Mouse (Mus musculus) gastrocnemius, adult 8-10 months (tissue): ENCODE measurements at regions not wholly inside any gene's neighbourhood (a gene's known extent, or its start where the extent isn't known, plus 50 kb on each side); places are given as distances from the start of the nearest gene placed in this dataset.

Experiments used
- DNase-seq, 2 experiments: peaks; one replicate each; pipeline ENCODE4 v3.0.0; 2022; ENCODE audit warnings: low spot score in 2 of 2

DNA sequence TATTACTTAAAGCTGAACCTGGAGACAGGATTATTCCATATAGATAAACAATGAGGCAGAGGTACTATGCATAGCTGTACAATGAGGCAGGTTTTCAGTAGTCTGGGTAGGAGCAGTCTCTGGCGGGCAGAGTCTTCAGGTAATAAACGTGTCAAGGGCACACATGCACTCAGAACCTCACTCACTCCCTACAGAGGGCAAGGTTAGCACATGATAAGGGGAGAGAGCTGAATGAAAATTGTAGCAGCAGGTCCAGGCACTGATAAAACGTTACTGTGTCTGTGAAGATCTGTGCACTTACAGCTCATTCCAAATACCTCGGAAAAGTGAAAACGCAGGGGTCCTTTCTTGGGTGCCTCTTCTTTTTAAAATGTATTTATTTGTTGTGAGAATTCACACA is 120.9 kb upstream of the Itga4 start:
- DNase-seq: no peak

DNA sequence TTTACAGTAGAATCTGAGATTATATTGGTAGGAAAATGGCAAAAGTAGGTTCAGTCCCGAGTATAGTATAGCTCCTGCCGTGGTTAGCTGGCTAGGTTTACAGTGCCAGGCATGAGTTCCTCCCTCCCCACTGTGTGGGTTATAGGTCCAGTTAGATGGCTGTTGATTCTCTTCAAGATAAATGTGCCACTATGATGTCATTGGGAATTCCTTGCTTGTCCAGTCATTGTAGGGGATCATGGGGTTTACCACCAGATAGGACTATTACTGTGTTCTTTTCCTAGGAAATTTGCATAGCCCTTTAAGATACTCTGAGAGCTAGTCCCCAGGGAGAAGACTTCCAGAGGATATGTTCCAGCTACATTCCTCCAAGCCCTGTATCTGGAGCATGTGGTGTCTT is 119.2 kb upstream of the Itga4 start:
- DNase-seq: no peak

DNA sequence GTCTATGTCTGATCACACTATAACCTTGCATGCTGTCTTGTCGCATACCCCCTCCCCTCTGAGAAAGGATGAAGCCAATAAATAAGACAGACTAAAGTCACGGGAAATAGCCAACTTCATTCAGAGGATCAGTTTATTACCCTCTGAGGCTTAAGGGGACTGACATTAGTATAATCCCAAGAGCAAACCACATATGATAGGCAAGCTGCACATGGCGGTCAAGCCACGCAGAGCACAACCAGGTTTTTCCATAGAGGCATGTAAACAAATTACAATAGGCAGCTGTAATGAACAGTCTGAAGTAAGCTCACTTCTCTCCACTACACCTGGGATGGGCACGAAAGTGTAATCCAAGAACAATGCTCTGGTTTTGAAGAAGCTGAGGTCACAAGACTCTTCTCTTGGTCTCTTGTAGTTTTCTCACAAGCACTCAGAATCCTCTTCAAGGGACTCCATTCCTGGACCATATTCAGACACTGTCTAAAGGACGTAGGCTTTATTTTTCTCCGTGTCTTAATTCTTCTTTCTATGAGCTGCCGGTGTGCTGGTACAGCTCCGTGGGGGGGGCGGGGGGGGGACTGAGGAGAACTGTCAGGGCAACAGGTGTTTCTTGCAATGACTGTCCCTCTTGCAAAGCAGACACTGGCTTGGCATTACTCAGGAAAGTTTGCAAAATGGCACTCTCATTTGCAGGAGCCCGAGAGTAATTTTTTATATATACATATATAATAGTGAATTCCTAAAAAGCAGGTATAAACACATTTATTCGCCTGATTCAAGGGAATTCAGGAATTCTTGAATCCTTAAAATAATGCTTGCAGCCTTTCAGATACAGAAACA is 118.4 kb upstream of the Itga4 start:
- DNase-seq: no peak

DNA sequence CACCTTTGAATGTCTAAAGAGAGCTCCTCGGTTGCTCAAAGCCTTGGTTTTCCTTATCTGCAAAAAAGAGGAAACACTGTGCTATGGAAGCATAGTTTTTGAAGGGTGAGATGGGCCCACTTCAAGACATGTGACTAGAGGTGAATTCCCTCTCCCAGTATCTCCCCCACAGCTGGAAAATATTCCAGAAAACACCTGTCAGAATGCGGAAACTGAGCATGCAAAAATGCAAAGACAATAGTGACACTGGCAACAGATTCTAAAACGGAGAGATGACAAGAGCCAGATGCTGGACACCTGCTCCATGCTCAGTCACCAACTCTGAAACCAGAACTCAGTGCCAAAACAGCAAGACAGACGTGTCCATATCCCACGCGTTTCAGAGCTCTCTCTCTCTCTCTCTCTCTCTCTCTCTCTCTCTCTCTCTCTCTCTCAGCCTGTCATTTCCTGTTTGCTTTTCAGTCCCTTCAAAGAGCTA is 117.5 kb upstream of the Itga4 start:
- DNase-seq: no peak

DNA sequence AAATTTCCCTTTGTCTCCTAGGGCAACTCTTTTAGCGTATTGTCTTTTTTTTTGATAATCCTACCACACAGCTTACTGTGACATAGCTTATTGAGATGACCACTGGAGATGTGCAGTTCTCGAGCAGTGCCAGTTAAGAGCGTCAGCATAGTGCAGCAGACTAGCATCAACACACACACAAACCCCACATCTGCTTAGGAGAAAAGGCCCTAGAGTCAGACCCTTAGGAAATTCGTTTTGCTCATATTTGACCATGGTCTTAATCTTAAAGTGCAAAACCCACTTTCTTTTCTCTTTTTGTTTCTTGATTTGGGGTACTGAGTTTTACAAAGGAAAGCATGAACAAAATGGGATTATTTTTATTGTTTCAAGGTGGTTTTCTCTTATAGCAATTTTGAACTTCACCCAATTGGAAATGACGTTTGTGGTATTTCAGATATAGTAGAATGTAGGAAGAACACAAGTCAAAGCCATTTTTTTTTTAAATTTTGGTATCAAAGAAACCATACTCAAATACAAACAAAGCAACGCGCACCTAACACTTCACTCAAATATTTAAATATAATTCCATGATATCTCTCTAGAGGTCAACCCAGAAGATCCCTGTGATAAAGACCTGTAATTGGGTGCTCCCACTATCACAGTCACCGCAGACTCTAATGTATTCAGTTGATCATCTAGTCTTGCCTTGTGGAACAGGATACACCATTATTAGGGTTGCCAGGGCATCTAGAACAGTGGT is 116.7 kb upstream of the Itga4 start:
- DNase-seq: no peak

DNA sequence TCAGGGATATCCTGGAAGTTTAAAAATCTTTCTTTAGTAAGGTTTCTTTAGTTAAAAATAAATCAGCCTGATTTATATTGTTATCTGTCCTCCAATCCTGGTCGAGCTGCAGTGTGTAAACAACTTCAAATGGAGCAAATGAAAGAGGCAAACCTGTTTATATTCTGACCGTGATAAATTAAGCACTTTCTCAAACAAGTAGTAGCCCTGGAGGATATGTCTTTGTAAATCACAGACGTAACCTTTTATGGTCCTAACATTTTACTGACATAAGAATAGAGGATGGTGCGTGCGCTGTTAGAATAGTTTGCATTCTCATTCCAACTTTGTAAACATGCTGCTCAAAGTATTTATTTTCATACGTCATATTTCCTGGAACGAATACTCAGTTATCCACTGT is 113.3 kb upstream of the Itga4 start:
- DNase-seq: no peak

DNA sequence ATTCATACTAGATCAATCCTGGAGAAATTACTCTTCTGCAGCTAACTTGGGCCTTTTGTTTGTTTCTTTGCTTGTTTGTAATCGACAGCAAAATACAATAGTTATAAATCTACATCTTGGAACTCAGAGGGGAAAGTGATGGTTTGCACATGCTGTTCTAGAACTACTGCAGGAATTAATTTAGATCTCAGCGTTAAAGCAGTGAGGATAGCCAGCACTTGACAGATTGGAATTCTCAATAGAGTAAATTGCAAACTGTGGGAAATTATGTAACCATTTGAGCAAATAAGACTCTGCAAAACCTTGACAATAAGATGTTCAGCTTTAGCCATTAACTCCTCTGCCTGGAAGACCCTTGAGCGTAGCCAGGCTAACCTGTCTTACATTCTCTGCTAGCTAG is 112.0 kb upstream of the Itga4 start:
- no peak for DNase-seq

DNA sequence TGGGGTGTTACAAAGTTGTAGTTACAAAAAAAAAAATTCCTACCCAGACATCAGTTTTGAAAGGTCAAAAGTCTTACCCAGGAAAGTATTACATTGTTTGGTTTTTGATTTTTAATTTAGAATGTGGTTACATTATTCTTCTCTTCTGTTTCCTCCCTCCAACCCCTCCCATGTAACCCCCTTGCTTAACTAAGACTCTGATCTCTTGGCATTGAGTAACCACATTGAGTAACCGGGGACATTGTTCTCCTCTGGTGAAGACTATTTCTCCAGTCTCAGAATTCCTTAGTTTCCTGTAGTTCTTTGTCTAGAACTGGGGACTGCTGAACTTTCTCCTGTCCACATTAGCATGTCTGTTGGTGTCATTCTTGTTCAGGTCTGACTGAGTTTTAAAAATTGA is 109.3 kb upstream of the Itga4 start:
- no peak for DNase-seq

DNA sequence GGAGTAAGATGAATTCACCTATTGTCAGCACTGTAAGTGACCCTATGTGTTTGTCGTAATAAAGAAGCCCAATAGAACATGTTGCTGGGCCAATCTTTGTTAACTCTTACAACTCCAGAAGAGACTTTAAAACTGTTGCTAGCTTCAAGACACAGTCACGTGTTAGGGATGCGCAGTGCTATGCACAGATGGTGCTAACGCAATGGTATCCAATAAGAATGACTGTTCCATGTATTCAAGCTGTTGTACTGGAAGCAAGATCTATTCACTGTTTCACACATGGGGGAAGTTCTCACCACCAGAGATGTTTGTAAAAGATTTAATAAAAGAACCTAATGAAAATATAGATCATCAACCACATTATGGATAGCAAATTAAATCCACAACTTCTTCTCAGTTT is 108.7 kb upstream of the Itga4 start:
- no peak for DNase-seq

DNA sequence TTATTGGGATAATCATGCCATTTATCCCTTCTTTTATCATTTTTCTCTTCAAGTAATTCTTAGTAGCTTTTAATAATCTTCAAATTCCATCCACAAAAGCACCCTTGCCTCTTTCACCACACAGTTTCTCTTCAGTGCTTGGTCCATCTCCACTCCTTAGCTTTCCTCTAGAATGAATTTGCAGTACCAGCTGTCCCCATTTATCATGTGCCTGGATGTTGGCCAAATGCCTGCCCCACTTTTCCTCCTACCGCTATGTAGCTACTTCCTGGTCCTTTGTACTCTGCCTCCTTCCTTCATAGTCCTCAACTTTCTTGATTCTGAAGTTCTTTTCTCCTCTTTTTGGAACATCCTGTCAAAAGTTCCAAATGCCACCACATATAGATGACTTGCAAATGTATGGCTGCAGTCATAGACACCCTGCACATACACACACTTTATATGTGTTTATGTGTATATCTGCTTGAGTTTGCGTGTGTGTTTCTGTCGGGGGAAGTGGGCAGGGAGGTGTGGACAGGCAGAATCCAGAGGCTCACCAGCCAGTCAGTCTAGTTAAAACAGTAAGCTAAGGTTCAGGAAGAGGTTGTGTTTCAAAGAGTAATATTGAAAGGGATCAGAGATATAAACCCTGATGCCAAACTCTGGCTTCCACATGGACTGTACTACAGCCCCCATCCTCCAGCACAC is 106.1 kb upstream of the Itga4 start:
- peak; percentile 10 to 33 for DNase-seq

DNA sequence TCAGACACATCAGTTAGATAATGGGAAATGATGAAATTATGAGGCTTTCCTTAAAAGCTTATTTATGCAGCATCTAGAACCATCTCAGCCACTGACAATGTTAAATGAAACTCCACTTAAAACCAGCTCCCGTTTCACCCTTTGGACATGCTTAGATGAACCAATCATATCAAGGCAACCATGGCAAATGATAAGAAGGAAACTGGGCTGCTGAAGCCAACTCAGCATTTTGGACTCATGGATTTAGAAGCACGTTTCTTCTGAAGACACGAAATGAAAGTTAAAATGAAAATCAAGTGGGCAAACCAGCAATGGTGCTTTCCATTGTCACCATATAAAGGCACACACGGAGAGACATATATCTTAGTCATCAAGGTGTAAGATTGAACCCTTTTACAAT is 103.6 kb upstream of the Itga4 start:
- DNase-seq: no peak

DNA sequence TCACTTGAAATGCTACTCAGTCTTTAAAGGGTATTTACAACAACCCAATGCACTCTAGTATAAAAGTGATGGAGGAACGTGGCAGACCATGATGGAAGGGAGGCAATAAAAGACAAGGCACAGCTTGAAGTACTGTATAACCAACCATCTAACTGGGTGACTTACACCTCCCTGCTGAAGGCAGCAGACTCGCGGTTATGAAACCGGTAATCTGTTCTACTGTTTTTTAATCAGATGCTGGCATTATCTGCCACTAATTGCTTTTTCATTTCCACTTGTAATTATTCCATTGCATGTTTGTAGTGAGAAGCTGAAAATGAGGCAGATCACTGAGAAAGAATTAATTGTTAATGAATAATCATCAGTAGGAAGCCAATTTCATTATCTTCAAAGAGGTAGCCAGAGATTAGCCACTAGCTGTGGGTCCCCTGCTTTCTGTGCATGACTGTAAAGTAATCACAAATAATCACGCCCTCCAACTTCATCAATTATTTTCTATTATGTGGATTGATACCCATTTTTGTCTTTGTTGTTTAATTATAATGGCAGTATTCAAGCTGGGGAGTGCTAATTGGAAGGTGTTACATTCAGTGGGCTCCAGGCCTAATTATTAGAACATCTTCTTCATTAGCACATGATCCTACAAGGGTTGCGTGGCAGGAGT is 103.1 kb upstream of the Itga4 start:
- DNase-seq: no peak

DNA sequence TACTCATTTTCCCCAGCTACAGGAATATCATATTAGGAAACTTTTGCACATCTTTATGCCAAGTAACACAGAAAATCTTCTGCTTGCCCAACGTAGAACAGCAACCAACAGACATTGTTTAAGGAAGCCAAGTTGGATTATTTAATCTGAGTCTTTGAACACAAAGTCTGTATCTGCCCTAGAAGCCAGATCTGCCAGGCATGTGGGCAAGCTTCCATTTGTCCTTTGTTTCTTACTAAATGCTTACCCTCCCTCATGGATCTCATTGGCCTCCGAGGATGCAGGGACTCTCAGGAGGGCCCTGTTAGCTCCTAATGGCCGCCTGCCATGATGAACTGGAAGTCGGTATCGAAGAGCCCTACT is 102.5 kb upstream of the Itga4 start:
- no peak for DNase-seq

DNA sequence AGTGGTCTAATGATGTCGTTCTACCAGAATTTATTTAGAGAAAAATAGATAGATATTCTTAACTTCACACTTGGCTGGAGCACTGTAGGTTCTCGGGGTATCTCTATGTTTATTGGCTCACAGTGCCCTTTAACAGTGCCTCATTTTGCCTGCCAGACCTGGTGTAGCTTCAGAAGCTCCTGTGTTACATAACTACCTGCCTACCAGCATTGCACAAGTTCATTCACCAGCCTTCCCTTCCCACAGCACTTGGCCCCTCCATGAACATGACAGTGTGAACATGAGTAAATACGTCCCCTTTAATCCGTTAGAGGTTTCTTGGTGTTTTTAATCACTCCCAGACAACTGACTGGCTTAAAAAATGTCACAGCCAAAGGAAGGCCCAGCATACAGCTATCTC is 102.2 kb upstream of the Itga4 start:
- DNase-seq: no peak

DNA sequence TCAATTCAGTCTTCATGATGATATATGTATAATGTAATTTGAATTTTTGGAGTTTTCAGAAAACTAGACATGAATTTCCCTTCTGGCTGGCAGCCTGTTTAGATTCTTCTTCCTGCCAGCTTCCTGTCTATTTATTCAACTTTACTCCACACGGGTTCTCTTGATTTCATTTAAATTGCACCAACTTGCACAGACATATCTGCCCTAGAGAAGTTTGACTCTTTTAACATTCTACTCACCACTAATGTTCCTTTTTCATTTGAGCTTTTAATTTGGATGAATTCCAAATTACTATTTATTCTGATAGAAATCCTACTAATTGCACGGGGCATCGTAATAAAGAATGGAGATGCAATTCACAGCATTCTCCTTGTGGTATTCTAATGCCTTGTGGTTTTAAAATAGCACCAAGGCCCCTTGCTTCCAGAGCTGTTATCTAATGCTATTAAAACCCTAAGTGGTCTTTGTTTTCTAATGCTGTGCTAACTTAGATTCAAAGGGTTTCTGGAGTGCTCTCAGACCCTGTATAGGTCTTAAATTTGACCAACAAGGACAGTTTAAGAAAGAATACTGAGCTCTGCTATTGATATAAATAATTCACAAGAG is 96.7 kb upstream of the Itga4 start:
- DNase-seq: no peak

DNA sequence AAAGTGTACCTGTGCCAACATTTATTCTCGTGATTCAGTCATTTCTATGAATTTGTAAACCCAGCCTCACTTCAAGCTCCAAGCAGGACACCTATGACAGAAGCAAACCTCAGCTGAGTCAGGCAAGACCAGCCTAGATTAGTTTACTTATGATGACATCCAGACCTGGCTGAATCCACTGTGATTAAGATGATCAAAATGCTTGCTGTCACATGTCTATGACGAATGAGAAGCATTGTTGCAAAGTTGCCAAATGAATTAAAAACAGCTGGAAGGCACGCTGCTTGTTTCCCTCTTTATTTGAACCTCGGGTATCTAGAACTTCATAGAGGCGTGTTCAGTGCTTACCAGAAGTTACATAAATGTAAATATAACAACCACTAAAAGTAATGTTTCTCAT is 95.9 kb upstream of the Itga4 start:
- DNase-seq: no peak

DNA sequence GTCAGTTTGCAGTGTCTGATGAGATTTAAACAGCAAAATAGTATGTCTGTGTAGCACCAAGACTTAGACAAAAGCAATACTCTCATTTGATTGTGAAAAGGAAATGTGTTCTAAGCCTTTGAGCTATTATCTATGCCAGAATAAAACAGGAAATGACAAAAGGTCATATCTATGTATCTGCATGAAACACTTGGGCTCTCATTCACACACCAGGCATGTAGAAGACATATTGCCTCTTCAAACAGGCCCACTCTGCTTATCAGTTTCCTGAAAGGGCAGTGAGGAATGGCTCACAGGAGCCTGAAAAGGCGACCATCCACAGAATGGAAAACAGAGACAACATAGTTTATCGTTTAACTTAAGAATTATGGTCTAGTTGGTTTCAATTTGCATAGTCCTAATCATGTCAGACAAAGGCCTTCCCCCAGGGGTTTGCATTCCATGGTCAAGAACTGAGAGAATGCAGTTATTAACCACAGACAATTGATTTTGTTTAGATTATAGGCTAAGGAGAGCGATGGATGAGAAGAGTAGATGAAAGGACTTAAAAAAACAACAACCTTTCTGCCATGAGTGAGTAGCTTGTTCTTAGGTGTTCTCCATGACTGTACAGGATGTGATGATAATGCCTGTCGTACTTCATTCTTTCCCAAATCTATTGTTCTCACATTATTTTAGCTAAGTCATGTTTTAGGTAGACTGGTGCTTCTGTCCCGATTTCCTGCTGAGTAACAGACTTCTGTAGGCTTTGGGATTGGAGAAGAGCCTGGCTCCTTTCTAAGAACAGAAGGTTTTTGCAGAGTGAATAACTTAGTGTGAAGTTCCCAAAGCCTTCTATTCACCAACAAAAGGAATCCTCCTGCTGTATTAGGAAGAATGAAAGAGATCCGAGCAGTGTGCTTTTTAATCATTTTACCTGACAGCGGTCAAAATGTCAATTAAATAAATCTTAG is 82.0 kb upstream of the Itga4 start:
- no peak for DNase-seq

DNA sequence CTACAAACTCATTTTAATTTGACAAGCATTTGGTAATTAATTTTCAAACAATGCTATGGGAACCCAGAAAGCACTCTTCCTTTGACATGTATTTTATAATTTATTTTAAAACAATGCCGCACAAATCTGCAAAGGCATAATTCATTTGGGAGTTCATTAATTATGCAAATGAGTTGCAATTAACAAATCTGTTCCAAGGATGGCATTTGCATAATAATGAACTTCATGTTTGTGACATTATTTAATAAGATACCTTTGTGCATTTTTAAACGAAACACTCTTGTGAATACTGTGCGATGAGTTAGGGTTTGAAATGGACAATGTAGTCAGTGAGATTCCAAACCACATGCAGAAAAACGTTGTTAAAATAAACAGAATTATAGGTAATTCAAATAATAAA is 80.9 kb upstream of the Itga4 start:
- no peak for DNase-seq

DNA sequence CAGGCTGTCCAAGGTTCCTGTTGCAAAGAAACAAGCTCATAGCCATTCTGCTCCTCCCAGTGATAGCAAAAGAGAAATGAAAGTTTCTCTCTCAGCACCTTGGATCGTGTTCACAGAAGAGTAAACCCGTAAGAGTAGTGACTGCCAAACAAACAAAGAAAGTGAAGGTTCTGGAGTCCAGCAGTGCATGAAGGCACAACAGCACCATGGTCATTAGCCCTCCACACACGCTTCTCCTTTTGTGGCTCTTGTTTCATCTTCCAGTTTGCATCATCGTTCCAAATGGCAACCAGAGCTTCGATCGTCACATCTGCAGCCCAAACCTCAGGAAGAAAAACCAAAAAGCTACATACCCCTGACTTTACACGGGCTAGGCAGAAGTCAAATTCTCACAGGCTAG is 74.4 kb upstream of the Itga4 start:
- no peak for DNase-seq

DNA sequence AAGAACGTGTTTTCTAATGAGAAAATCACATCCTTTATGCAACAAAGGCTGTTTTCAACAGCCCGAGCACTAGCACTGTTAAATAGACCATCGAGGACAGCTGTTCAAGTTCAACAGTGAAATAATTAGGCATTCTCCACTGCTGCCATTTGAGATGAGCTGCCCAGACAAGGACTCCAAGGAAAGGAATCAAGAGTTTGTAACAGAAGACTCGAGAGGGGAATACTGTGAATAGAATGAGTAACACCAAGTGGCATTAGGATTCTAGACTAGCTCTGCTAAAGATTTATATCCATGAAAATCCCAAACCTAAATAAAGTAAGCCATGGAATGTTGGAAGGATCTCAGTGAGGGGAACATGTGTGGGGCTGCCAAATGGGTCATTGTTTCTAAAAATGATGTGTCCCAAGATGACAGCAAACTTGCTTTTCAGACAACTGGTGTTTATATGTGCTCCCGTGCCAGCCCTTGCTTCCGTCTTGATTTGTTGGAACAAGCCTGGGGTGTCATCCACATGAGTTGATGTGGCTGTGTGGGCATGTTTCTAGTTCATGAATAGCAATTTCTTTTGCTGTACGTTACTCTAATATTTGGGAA is 72.1 kb upstream of the Itga4 start:
- no peak for DNase-seq
